Mouse (Mus musculus) 3134 (cell line): ENCODE data around the gene Lrrc74a.

Source experiments
- DNase-seq: peaks from one replicate; pipeline ENCODE4 v3.0.0-alpha.2; 2011; ENCODE audit warnings: low spot score; ENCODE audit not compliant: insufficient read length; ENCODE audit errors: extremely low read depth

Gene Lrrc74a

GRCm38 (mm10) chr12:86779206-86779989 lies 45.2 kb downstream of the Lrrc74a start:
- no peak for DNase-seq

DNA sequence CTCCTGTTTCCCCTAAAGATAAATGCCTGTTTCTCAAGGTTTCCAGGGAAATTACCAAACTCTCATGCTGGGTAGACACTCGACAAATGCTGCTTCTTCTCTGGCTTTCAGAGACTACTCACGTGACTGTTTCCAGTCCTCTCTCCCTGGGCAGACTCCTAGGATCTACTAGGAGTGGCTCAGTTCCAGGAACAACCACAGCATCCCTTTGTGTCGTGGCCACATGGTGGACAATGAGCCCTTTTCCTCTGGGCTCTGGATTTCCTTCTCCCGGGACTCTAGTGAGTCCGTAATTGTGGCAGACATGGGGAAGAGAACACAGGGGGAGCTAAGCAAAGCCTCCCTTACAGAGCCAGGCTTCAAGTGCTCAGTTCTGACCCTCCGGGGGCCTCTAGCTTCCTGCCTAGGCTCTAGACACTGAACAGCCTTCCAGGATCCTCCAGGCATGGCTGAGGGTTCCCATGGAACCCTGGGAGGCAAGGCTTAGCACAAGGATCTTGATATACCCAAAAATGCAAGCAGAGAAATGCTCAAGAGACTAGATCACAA lies 47.6 kb downstream of the Lrrc74a start:
- no peak for DNase-seq

DNA sequence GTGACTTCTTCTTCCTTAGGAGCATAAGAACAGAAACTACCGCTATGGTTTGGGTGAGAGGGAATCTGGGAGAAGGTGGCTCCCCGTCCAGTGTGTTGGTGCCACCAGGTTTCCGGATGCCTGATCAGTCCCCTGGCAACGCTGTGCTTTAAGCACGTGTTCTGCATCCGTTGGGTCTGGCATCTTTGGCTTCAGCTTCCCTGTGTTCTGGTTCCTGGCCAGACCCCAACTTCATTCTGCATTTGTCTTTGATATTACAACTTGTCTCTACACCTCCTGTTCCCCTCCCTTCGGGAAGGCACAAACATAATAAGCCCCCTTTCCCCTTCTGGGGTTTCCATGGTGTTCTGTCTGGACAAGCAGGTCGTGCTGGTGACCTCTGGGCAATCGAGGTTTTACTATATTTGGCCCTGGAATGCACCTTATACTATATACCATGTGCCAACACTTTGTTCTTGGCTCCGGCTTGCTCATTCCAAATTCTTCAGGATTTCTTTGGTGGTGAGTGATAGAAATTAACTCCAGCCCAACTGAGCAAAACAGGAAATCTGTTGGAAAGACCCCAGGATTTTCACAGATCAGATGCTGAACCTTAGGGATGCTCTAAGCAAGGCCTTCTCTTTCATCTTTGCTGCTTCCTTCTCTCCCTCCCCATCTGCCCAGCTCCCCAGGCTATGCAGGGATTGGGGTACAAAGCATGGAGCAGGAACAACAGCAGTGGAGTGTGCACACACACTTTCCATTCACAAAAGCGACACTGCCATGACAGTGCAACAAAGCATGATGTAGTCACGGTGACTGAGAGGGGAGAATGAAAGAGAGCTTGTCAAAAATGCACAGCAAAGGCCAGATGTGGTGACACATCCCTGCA lies 52.2 kb downstream of the Lrrc74a start:
- DNase-seq: peak; percentile 41

DNA sequence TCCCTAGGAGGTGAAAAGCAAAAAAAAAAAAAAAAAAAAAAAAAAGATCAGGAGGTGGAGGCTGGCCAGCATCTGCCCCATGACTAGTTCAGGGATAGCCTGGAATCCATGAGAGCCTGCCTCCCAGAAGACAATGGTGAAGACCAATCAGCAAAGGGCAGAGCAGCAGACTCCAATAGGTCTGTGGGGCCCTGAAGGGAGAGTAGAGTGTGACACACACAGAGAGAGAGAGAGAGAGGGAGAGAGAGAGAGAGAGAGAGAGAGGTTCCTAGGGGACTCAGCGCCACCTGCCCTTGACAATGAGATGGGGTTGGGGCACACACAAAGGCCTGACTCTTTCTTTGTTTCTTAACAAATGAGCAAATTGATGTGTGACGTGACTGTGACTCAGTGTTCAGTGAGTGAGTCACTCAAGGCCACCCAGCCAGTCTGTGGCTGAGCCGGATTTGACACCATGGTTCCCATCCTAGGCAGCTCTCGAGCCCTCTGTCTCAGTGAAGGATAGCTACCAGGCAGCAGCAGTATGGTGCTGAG lies 52.9 kb downstream of the Lrrc74a start:
- DNase-seq: peak; percentile 78

GRCm38 (mm10) chr12:86790100-86790848 lies 56.1 kb downstream of the Lrrc74a start:
- DNase-seq: peak; percentile 73

DNA sequence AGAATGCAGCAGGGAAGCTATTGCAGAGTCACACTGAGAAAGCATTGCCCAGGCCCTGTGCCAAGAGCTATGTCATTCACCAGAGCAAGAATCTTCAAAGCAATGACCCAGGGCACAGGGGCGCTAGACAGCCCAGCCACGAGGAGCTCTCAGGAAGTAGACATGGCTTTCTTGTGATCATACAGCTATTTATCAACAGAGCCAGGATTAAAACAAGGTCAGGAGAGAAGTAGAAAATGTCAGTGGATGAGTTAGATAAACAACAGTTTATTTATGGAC lies 56.6 kb downstream of the Lrrc74a start:
- DNase-seq: no peak

DNA sequence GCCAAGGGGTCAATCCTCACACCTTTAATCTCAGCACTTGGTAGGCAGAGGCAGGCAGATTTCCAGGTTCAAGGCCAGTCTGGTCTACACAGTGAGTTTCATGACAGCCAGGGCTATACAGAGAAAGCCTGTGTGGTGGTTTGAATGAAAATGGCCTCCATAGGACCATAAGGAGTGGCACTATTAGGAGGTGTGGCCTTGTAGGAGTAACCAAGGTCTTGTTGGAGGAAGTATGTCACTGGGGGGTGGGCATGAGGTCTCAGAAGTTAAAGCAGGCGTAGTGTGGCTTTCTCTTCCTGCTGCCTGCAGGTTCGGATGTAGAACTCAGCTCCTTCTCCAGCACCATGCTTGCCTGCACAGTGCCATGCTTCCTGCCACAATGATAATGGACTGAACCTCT lies 57.8 kb downstream of the Lrrc74a start:
- DNase-seq: no peak

- no peak for DNase-seq
Observed at GRCm38 (mm10) chr12:86793830-86794229, 59.7 kb downstream of the Lrrc74a start.

DNA sequence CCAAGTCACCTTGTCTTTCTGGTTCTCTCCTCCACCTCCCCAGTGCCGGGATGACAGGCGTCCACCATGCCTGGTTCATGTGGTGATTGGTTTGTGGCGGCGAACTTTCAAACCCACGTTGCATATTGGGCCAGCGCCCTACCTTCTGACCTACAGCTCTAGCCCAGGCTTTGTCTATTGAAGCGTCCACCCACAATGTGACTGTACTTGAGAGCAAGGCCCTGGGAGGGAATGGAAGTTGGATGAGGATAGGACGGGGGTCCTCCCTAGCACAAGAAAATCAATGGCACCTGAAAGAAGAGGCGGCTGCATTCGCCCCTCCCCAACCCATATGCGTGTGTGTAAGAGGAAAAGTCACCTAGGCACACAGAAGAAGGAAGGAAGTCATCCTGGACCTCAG lies 60.2 kb downstream of the Lrrc74a start:
- DNase-seq: no peak

- peak; percentile 65 for DNase-seq
Observed at GRCm38 (mm10) chr12:86795076-86795837, 61.1 kb downstream of the Lrrc74a start.

- DNase-seq: peak; percentile 67
Observed at GRCm38 (mm10) chr12:86795838-86796232, 61.7 kb downstream of the Lrrc74a start.

- no peak for DNase-seq
Observed at GRCm38 (mm10) chr12:86796351-86796750, 62.2 kb downstream of the Lrrc74a start.

GRCm38 (mm10) chr12:86797771-86798170 lies 63.6 kb downstream of the Lrrc74a start:
- no peak for DNase-seq

- DNase-seq: peak; percentile 58
Observed at GRCm38 (mm10) chr12:86798773-86799540, 64.8 kb downstream of the Lrrc74a start.

DNA sequence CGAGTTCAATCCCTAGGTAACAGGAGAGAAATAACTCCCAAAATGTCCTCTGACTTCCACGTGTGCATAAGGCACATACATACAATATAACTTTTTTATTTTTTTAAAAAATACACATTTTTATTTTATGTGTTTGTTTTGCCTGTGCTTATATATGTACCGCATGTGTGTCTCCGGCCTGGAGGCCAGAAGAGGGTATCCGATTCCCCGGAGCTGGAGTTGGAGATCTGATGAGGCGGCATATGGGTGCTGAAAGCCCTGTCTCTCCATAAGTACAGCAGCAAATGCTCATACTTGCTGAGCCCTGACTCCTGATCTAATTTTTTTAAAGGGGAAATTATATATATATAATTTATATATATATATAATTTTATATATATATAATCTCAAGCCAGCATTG lies 65.6 kb downstream of the Lrrc74a start:
- no peak for DNase-seq

DNA sequence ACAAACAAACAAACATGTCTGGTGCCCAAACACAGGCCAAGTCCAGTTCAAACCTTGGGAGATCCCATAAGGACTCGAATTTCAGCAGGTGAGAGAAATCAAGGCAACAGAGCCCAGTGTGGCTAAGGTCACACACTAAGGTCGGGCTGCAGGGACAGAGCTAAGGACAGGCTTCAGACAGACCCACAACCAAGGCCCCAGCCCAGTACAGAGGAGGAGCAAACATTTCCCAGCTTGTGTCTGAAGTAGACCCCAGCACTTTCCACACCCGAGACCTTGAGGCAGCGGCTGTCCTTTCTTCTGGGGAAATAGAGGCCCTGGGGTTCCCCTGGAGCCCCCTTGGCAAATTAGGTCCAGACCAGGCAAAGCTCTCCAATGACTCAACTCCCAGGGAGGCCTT lies 66.2 kb downstream of the Lrrc74a start:
- DNase-seq: no peak

GRCm38 (mm10) chr12:86800765-86801147 lies 66.6 kb downstream of the Lrrc74a start:
- no peak for DNase-seq

DNA sequence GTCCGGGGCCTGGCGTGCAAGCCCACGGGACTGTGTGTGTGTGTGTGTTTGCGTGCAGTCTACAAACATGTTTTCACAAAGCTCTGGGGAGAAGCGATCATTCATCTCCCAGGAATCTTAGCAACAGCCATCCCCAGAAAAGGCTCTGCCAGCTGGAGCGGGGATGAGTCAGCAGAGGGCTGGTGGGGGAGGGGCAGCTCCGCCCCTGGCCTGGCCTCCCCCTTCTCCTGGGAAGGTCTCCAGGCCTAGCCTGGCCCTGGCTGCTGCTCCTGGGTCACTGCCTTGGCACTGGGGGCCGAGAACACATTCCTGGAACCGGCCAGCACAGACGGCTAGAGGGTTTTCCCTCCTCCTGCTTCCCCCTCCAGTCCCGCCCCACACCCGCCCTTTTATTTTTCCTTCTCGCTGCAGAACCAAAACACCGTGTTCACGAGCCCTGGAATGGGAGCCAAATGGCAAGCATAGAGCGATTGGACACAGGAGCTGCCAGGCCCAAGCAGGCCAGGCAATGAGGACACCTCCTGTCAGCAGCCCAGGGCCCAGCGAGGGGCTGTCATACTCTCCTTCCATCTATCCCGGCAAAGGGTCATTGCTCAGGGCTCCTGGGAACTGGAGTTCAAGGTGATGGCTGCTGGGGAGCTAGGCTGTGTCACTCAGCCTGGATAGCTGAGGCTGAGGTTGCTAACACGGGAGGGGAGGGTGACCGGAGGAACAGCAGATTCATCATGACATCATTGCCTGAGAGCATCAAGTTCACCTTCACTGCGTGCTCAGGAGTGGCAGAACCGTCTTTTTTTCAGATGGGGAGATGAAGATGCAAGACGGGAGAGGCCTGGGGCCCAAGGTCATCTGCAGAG lies 67.2 kb downstream of the Lrrc74a start:
- peak; percentile 99 for DNase-seq
